Mouse (Mus musculus) midbrain, embryonic 14.5 days (tissue): ENCODE measurements around the gene Slc29a3. TPM values are rescaled to one million over a fixed set of nuclear protein-coding genes. Genes with fewer than 3 reads are reported as not detected.

Experiments used
- polyA plus RNA-seq: library from polyadenylated mRNA; unstranded; fragments of >200 nt; fragmentation: Nextera tagmentation; extraction: Ambion mirVana; gene quantifications from 2 replicates; pipeline ENCODE4 v1.2.1, GENCODE M21; 2014

Slc29a3 gene
- polyA plus RNA-seq, 1 experiment from 2014 or later = 8.5 TPM

Other genes with a start within 250 kb of the Slc29a3 start
- gene Cdh23, start 56.3 kb downstream of the Slc29a3 start, polyA plus RNA-seq = 4.8 and 5.0 TPM in 2 replicates
- gene Unc5b, start 78.8 kb upstream of the Slc29a3 start, polyA plus RNA-seq = 2.4 and 2.8 TPM in 2 replicates